Mouse (Mus musculus): ENCODE data around the gene Sbk1. TPM values are rescaled to one million over a fixed set of nuclear protein-coding genes. Genes with fewer than 3 reads are reported as not detected.

Sbk1 gene
- polyA plus RNA-seq, 1 experiment from 2014 or later, result 12.1 TPM

GRCm38 (mm10) chr7:126240814-126241360 is 31.5 kb upstream of the Sbk1 start:
- ATAC-seq (replicated peaks; ENCODE audit: extremely low read depth, insufficient read depth, low FRiP score), result no peak
- H3K4me1 ChIP-seq (ENCODE audit: control insufficient read depth, insufficient read depth, low read length), result 0 out of 2 replicates have a peak, but pooled peaks cover 5% of the 10 kb centered on the region
- no peak overlapping the region for H3K4me3 ChIP-seq (ENCODE audit: low read length)
- no peak overlapping the region for H3K4me2 ChIP-seq (ENCODE audit: low read depth, low read length)
- H3K36me3 ChIP-seq (ENCODE audit: control insufficient read depth, insufficient read depth), result no peaks in the 10 kb centered on the region
- no peaks in the 10 kb centered on the region for H3K9me3 ChIP-seq (replicated peaks; ENCODE audit: control insufficient read depth, low read length)
- H3K27ac ChIP-seq (ENCODE audit: low read length), result no peak overlapping the region
- 81% methylated on average over 14 of the region's 14 CpGs for WGBS
- H3K27me3 ChIP-seq (ENCODE audit: control insufficient read depth, insufficient read depth, low read length), result peaks cover 2% of the 10 kb centered on the region; the same call in 1 of the 2 replicates
- H3K9ac ChIP-seq (ENCODE audit: low read length), result no peak overlapping the region

- ATAC-seq (replicated peaks; ENCODE audit: extremely low read depth, insufficient read depth, low FRiP score), result no peak
- 65% methylated on average over 6 of the region's 6 CpGs for WGBS
- Histone ChIP-seq H3K36me3 (ENCODE audit: control insufficient read depth, insufficient read depth) (no peaks in the 10 kb centered on the region), H3K4me3 (ENCODE audit: low read length) (no peak overlapping the region), H3K27me3 (ENCODE audit: control insufficient read depth, insufficient read depth, low read length) (no peaks in the 10 kb centered on the region), H3K4me2 (ENCODE audit: low read depth, low read length) (no peak overlapping the region), H3K4me1 (ENCODE audit: control insufficient read depth, insufficient read depth, low read length) (peaks cover 7% of the 10 kb centered on the region), H3K27ac (ENCODE audit: low read length) (no peak overlapping the region), H3K9me3 (replicated peaks; ENCODE audit: control insufficient read depth, low read length) (no peaks in the 10 kb centered on the region), H3K9ac (ENCODE audit: low read length) (no peak overlapping the region)
These were observed 28.2 kb upstream of the Sbk1 start for GRCm38 (mm10) chr7:126244168-126244750.

GRCm38 (mm10) chr7:126248088-126248487 is 24.3 kb upstream of the Sbk1 start:
- no peaks in the 10 kb centered on the region for H3K36me3 ChIP-seq (ENCODE audit: control insufficient read depth, insufficient read depth)
- H3K4me3 ChIP-seq (ENCODE audit: low read length), result peak overlapping the region; percentile 54
- peak overlapping the region; percentile 65 for H3K9ac ChIP-seq (ENCODE audit: low read length)
- no peaks in the 10 kb centered on the region for H3K9me3 ChIP-seq (replicated peaks; ENCODE audit: control insufficient read depth, low read length)
- 3% methylated on average over 6 of the region's 6 CpGs for WGBS
- H3K4me2 ChIP-seq (ENCODE audit: low read depth, low read length), result peak overlapping the region; percentile 58
- H3K27me3 ChIP-seq (ENCODE audit: control insufficient read depth, insufficient read depth, low read length), result no peaks in the 10 kb centered on the region
- H3K4me1 ChIP-seq (ENCODE audit: control insufficient read depth, insufficient read depth, low read length), result peaks cover 23% of the 10 kb centered on the region
- ATAC-seq (replicated peaks; ENCODE audit: extremely low read depth, insufficient read depth, low FRiP score), result peak; percentile 79
- H3K27ac ChIP-seq (ENCODE audit: low read length), result peak overlapping the region; percentile 28

DNA sequence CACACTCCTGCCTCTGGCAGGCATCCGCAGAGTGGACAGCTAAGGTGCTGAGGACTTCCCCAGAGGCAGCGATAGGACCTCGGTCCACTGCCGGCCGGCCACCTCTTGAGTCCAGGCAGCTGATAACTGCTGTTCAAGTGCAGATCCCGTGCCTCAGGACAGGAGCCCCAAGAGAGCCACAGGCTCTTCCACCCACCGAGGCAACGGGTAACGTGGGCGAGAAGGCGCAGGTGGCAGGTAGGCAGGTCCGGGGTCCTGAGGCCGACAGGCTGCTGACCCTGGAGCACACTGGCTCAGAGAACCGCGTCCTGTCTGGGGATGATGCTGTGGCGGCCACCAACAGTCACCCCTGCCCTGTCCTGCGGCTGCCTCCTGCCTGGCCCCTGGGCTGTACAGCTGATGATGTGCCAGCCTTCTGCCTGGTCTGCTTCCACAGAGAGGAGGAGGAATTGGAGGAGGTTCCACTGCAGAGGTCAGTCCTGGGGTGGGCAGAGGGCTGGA is 23.7 kb upstream of the Sbk1 start:
- H3K4me3 ChIP-seq (ENCODE audit: low read length), result peak overlapping the region; percentile 54
- 25% methylated on average over 17 of the region's 17 CpGs for WGBS
- no peaks in the 10 kb centered on the region for H3K9me3 ChIP-seq (replicated peaks; ENCODE audit: control insufficient read depth, low read length)
- no peaks in the 10 kb centered on the region for H3K27me3 ChIP-seq (ENCODE audit: control insufficient read depth, insufficient read depth, low read length)
- peak; percentile 34 for ATAC-seq (replicated peaks; ENCODE audit: extremely low read depth, insufficient read depth, low FRiP score)
- H3K4me2 ChIP-seq (ENCODE audit: low read depth, low read length), result peak overlapping the region; percentile 58
- H3K4me1 ChIP-seq (ENCODE audit: control insufficient read depth, insufficient read depth, low read length), result peaks cover 23% of the 10 kb centered on the region
- H3K27ac ChIP-seq (ENCODE audit: low read length), result peak overlapping the region; percentile 28
- no peaks in the 10 kb centered on the region for H3K36me3 ChIP-seq (ENCODE audit: control insufficient read depth, insufficient read depth)
- H3K9ac ChIP-seq (ENCODE audit: low read length), result peak overlapping the region; percentile 65

- Histone ChIP-seq H3K4me1 (ENCODE audit: control insufficient read depth, insufficient read depth, low read length) (peaks cover 23% of the 10 kb centered on the region), H3K27me3 (ENCODE audit: control insufficient read depth, insufficient read depth, low read length) (no peaks in the 10 kb centered on the region), H3K9ac (ENCODE audit: low read length) (peak overlapping the region; percentile 65), H3K9me3 (replicated peaks; ENCODE audit: control insufficient read depth, low read length) (no peaks in the 10 kb centered on the region), H3K4me3 (ENCODE audit: low read length) (peak overlapping the region; percentile 54), H3K27ac (ENCODE audit: low read length) (no peak overlapping the region), H3K4me2 (ENCODE audit: low read depth, low read length) (peak overlapping the region; percentile 58), H3K36me3 (ENCODE audit: control insufficient read depth, insufficient read depth) (no peaks in the 10 kb centered on the region)
- ATAC-seq (replicated peaks; ENCODE audit: extremely low read depth, insufficient read depth, low FRiP score), result no peak
- 69% methylated on average over 5 of the region's 5 CpGs for WGBS
These were observed 23.3 kb upstream of the Sbk1 start for GRCm38 (mm10) chr7:126249146-126249545.

- no peaks in the 10 kb centered on the region for H3K9me3 ChIP-seq (replicated peaks; ENCODE audit: control insufficient read depth, low read length)
- 82% methylated on average over 3 of the region's 3 CpGs for WGBS
- no peaks in the 10 kb centered on the region for H3K36me3 ChIP-seq (ENCODE audit: control insufficient read depth, insufficient read depth)
- H3K4me1 ChIP-seq (ENCODE audit: control insufficient read depth, insufficient read depth, low read length), result peaks cover 23% of the 10 kb centered on the region
- no peaks in the 10 kb centered on the region for H3K27me3 ChIP-seq (ENCODE audit: control insufficient read depth, insufficient read depth, low read length)
- H3K27ac ChIP-seq (ENCODE audit: low read length), result no peak overlapping the region
- H3K4me2 ChIP-seq (ENCODE audit: low read depth, low read length), result peak overlapping the region; percentile 58
- H3K9ac ChIP-seq (ENCODE audit: low read length), result 0 out of 2 replicates have a peak overlapping the region, but pooled peaks have one; percentile 28
- H3K4me3 ChIP-seq (ENCODE audit: low read length), result no peak overlapping the region
- no peak for ATAC-seq (replicated peaks; ENCODE audit: extremely low read depth, insufficient read depth, low FRiP score)
These were observed 22.4 kb upstream of the Sbk1 start for GRCm38 (mm10) chr7:126249986-126250385.

- 75% methylated on average over 7 of the region's 7 CpGs for WGBS
- Histone ChIP-seq H3K9me3 (replicated peaks; ENCODE audit: control insufficient read depth, low read length) (no peaks in the 10 kb centered on the region), H3K36me3 (ENCODE audit: control insufficient read depth, insufficient read depth) (no peaks in the 10 kb centered on the region), H3K4me1 (ENCODE audit: control insufficient read depth, insufficient read depth, low read length) (peaks cover 23% of the 10 kb centered on the region), H3K4me3 (ENCODE audit: low read length) (no peak overlapping the region), H3K4me2 (ENCODE audit: low read depth, low read length) (peak overlapping the region; percentile 58), H3K27me3 (ENCODE audit: control insufficient read depth, insufficient read depth, low read length) (no peaks in the 10 kb centered on the region), H3K9ac (ENCODE audit: low read length) (no peak overlapping the region), H3K27ac (ENCODE audit: low read length) (no peak overlapping the region)
- no peak for ATAC-seq (replicated peaks; ENCODE audit: extremely low read depth, insufficient read depth, low FRiP score)
These were observed 21.9 kb upstream of the Sbk1 start for GRCm38 (mm10) chr7:126250481-126250880.

DNA sequence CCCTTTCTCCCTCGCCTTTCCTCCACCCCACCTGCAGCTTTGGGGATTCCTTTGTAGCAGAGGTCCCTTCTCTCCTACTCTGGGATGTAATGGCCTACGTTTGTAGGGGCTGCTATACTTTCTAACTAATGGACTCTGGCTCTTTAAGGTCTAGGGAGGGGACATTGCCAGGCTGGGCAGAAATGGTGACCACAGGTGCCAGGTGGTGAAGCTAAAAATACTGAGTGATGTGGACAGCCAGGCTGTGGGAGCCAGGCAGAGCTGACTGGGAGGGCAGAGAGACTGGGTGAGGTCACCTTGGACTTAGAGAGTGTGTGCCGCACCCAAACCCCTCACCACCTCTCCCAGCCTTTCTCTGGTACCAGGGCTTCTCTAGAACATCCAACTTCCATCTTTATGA is 20.7 kb upstream of the Sbk1 start:
- no peaks in the 10 kb centered on the region for H3K36me3 ChIP-seq (ENCODE audit: control insufficient read depth, insufficient read depth)
- 58% methylated on average over 3 of the region's 3 CpGs for WGBS
- peaks cover 23% of the 10 kb centered on the region for H3K4me1 ChIP-seq (ENCODE audit: control insufficient read depth, insufficient read depth, low read length)
- H3K9ac ChIP-seq (ENCODE audit: low read length), result peak overlapping the region; percentile 6; the same call in 1 of the 2 replicates
- ATAC-seq (replicated peaks; ENCODE audit: extremely low read depth, insufficient read depth, low FRiP score), result peak; percentile 54; the same call in 1 of the 2 replicates
- H3K9me3 ChIP-seq (replicated peaks; ENCODE audit: control insufficient read depth, low read length), result no peaks in the 10 kb centered on the region
- H3K4me2 ChIP-seq (ENCODE audit: low read depth, low read length), result peak overlapping the region; percentile 0; the same call in 1 of the 2 replicates
- H3K4me3 ChIP-seq (ENCODE audit: low read length), result no peak overlapping the region
- no peaks in the 10 kb centered on the region for H3K27me3 ChIP-seq (ENCODE audit: control insufficient read depth, insufficient read depth, low read length)
- H3K27ac ChIP-seq (ENCODE audit: low read length), result peak overlapping the region; percentile 34; the same call in 1 of the 2 replicates

DNA sequence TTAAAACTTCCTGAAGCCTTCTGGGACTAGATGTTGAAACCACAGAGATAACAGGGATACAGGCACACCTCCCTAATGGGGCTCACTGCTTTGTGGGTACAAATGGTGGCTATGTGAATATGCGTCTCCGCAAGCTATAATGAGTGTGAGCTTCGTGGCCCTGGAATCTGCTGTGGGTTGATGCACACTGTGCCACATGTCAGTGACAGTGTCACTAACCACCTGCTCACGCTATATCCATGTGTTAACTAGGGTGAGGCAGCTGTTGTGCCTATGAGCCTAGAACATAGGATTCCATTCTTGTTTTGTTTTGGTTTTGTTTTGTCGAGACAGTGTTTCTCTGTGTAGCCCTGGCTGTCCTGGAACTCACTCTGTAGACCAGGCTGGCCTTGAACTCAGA is 20.2 kb upstream of the Sbk1 start:
- H3K4me2 ChIP-seq (ENCODE audit: low read depth, low read length), result no peak overlapping the region
- no peaks in the 10 kb centered on the region for H3K27me3 ChIP-seq (ENCODE audit: control insufficient read depth, insufficient read depth, low read length)
- H3K36me3 ChIP-seq (ENCODE audit: control insufficient read depth, insufficient read depth), result no peaks in the 10 kb centered on the region
- H3K9ac ChIP-seq (ENCODE audit: low read length), result no peak overlapping the region
- 83% methylated on average over 5 of the region's 5 CpGs for WGBS
- no peak overlapping the region for H3K4me3 ChIP-seq (ENCODE audit: low read length)
- H3K27ac ChIP-seq (ENCODE audit: low read length), result no peak overlapping the region
- no peak for ATAC-seq (replicated peaks; ENCODE audit: extremely low read depth, insufficient read depth, low FRiP score)
- H3K9me3 ChIP-seq (replicated peaks; ENCODE audit: control insufficient read depth, low read length), result no peaks in the 10 kb centered on the region
- H3K4me1 ChIP-seq (ENCODE audit: control insufficient read depth, insufficient read depth, low read length), result peaks cover 23% of the 10 kb centered on the region

Measured in heart, embryonic 16.5 days (tissue).